Mouse (Mus musculus) midbrain, embryonic 14.5 days (tissue): ENCODE results near the gene 4930558K02Rik. TPM values are rescaled to one million over a fixed set of nuclear protein-coding genes. Genes with fewer than 3 reads are reported as not detected.

ENCODE experiments used
- ATAC-seq: fragments of 200-750 bp; cut with Nextera tagmentation; 2 replicates; pipeline ENCODE4 v1.8.0; 2017; ENCODE audit warnings: moderate number of reproducible peaks, moderate library complexity; ENCODE audit not compliant: low FRiP score, low TSS enrichment
- DNase-seq: peaks from one replicate; pipeline ENCODE4 v3.0.0-alpha.2; 2015
- H3K27ac ChIP-seq: fragments of 300-500 bp; sonication (generic); replicated peaks from 2 replicates; pipeline ENCODE4 v1.5.1; 2014; ENCODE audit warnings: mild to moderate bottlenecking, low read depth, low read length, moderate library complexity
- H3K27me3 ChIP-seq: fragments of 300-500 bp; sonication (generic); 2 replicates; pipeline ENCODE4 v1.6.1; 2014; ENCODE audit warnings: low read length, control low read depth, mixed read lengths; ENCODE audit not compliant: control insufficient read depth, insufficient read depth
- H3K36me3 ChIP-seq: fragments of 300-500 bp; sonication (generic); 2 replicates; pipeline ENCODE4 v1.6.1; 2014; ENCODE audit warnings: low read length, control low read depth; ENCODE audit not compliant: control insufficient read depth, insufficient read depth
- H3K4me1 ChIP-seq: fragments of 300-500 bp; sonication (generic); 2 replicates; pipeline ENCODE4 v1.6.1; 2014; ENCODE audit warnings: mild to moderate bottlenecking, antibody characterized with exemption, low read length, control low read depth; ENCODE audit not compliant: control insufficient read depth, insufficient read depth
- H3K4me2 ChIP-seq: fragments of 300-500 bp; sonication (generic); 2 replicates; pipeline ENCODE4 v1.6.1; 2014; ENCODE audit warnings: mild to moderate bottlenecking, low read length, moderate library complexity
- H3K4me3 ChIP-seq: fragments of 300-500 bp; sonication (generic); replicated peaks from 2 replicates; pipeline ENCODE4 v1.5.1; 2014; ENCODE audit warnings: low read depth, low read length
- H3K9ac ChIP-seq: fragments of 300-500 bp; sonication (generic); replicated peaks from 2 replicates; pipeline ENCODE4 v1.6.1; 2014; ENCODE audit warnings: mild to moderate bottlenecking, low read length, moderate library complexity
- H3K9me3 ChIP-seq: fragments of 300-500 bp; sonication (generic); 2 replicates; pipeline ENCODE4 v1.6.1; 2016; ENCODE audit warnings: low read length, control low read depth, mixed read lengths; ENCODE audit not compliant: control insufficient read depth
- WGBS: fragments of 180-500 bp; shearing (Covaris S2); extraction: QIAGEN DNeasy Blood & Tissue Kit; methylation state at CpG from one replicate; pipeline ENCODE4 v1.1.7; 2014; 5-methylcytosine and 5-hydroxymethylcytosine counted together
- polyA plus RNA-seq: library from polyadenylated mRNA; unstranded; fragments of >200 nt; fragmentation: Nextera tagmentation; extraction: Ambion mirVana; gene quantifications from 2 replicates; pipeline ENCODE4 v1.2.1, GENCODE M21; 2014

Gene 4930558K02Rik
- not detected in 2 replicates for polyA plus RNA-seq

- Histone ChIP-seq H3K27ac (no peak within 1 kb of the TSS), H3K4me1 (no peaks in the 10 kb centered on the region), H3K4me3 (no peak within 1 kb of the TSS), H3K4me2 (no peak within 1 kb of the TSS), H3K9me3 (no peaks in the 10 kb centered on the region), H3K9ac (no peak within 1 kb of the TSS), H3K36me3 (no peaks in the 10 kb centered on the region), H3K27me3 (no peaks in the 10 kb centered on the region)
- DNase-seq, result no peak
- ATAC-seq, result no peak
- WGBS, result 65% methylated on average over 1 of the region's 1 CpGs
Measured at GRCm38 (mm10) chr1:161979536-161979935, at the start of gene 4930558K02Rik. 4930558K02Rik (minus strand) TSS chr1:161979636.

- ATAC-seq, result no peak
- Histone ChIP-seq H3K4me2 (no peak overlapping the region), H3K27me3 (no peaks in the 10 kb centered on the region), H3K4me3 (no peak overlapping the region), H3K4me1 (peaks cover 11% of the 10 kb centered on the region; the same call in 1 of the 2 replicates), H3K36me3 (no peaks in the 10 kb centered on the region), H3K9me3 (no peaks in the 10 kb centered on the region), H3K27ac (no peak overlapping the region), H3K9ac (no peak overlapping the region)
- no peak for DNase-seq
- 51% methylated on average over 8 of the region's 8 CpGs for WGBS
Measured at GRCm38 (mm10) chr1:162023681-162024270, 44.3 kb upstream of the 4930558K02Rik start.

- DNase-seq, result no peak
- no peak overlapping the region for H3K27ac ChIP-seq
- H3K4me3 ChIP-seq, result no peak overlapping the region
- no peak overlapping the region for H3K9ac ChIP-seq
- H3K4me1 ChIP-seq, result peaks cover 11% of the 10 kb centered on the region; the same call in 1 of the 2 replicates
- no peak for ATAC-seq
- WGBS, result 59% methylated on average over 4 of the region's 4 CpGs
- H3K9me3 ChIP-seq, result no peaks in the 10 kb centered on the region
- no peaks in the 10 kb centered on the region for H3K36me3 ChIP-seq
- H3K27me3 ChIP-seq, result no peaks in the 10 kb centered on the region
- no peak overlapping the region for H3K4me2 ChIP-seq
Measured at GRCm38 (mm10) chr1:162020766-162021165, 41.3 kb upstream of the 4930558K02Rik start.

- no peak for DNase-seq
- ATAC-seq, result no peak
Measured at GRCm38 (mm10) chr1:162020303-162020731, 40.9 kb upstream of the 4930558K02Rik start.

GRCm38 (mm10) chr1:162018601-162018977 is 39.2 kb upstream of the 4930558K02Rik start:
- Histone ChIP-seq H3K27ac (no peak overlapping the region), H3K36me3 (no peaks in the 10 kb centered on the region), H3K4me2 (no peak overlapping the region), H3K9me3 (no peaks in the 10 kb centered on the region), H3K9ac (no peak overlapping the region), H3K4me3 (no peak overlapping the region), H3K27me3 (no peaks in the 10 kb centered on the region), H3K4me1 (peaks cover 11% of the 10 kb centered on the region; the same call in 1 of the 2 replicates)
- ATAC-seq (no peak), DNase-seq (no peak)
- 94% methylated on average over 6 of the region's 6 CpGs for WGBS

More at GRCm38 (mm10) chr1:162020303-162020731, 40.9 kb upstream of the 4930558K02Rik start:
- 68% methylated on average over 7 of the region's 7 CpGs for WGBS
- H3K27me3 ChIP-seq, result no peaks in the 10 kb centered on the region
- H3K9me3 ChIP-seq, result no peaks in the 10 kb centered on the region
- no peak overlapping the region for H3K4me3 ChIP-seq
- H3K4me2 ChIP-seq, result no peak overlapping the region
- H3K27ac ChIP-seq, result no peak overlapping the region; the same call in 1 of the 2 replicates
- no peaks in the 10 kb centered on the region for H3K36me3 ChIP-seq
- H3K9ac ChIP-seq, result no peak overlapping the region
- H3K4me1 ChIP-seq, result peaks cover 11% of the 10 kb centered on the region; the same call in 1 of the 2 replicates

- Histone ChIP-seq H3K27ac (no peak overlapping the region), H3K27me3 (no peaks in the 10 kb centered on the region), H3K4me2 (no peak overlapping the region), H3K36me3 (no peaks in the 10 kb centered on the region), H3K4me1 (peaks cover 11% of the 10 kb centered on the region; the same call in 1 of the 2 replicates), H3K4me3 (no peak overlapping the region), H3K9ac (no peak overlapping the region), H3K9me3 (no peaks in the 10 kb centered on the region)
- ATAC-seq (no peak), DNase-seq (no peak)
- 93% methylated on average over 13 of the region's 13 CpGs for WGBS
Measured at GRCm38 (mm10) chr1:162017975-162018600, 38.7 kb upstream of the 4930558K02Rik start.

GRCm38 (mm10) chr1:162016982-162017381 is 37.5 kb upstream of the 4930558K02Rik start:
- ATAC-seq (no peak), DNase-seq (no peak)
- Histone ChIP-seq H3K27ac (no peak overlapping the region), H3K9me3 (no peaks in the 10 kb centered on the region), H3K36me3 (no peaks in the 10 kb centered on the region), H3K27me3 (no peaks in the 10 kb centered on the region), H3K4me1 (peaks cover 11% of the 10 kb centered on the region; the same call in 1 of the 2 replicates), H3K4me3 (no peak overlapping the region), H3K9ac (no peak overlapping the region), H3K4me2 (no peak overlapping the region)
- WGBS, result 68% methylated on average over 7 of the region's 7 CpGs

GRCm38 (mm10) chr1:162015247-162015862 is 35.9 kb upstream of the 4930558K02Rik start:
- DNase-seq, result no peak
- peaks cover 4% of the 10 kb centered on the region; the same call in 1 of the 2 replicates for H3K4me1 ChIP-seq
- ATAC-seq, result no peak
- no peaks in the 10 kb centered on the region for H3K27me3 ChIP-seq
- H3K4me3 ChIP-seq, result no peak overlapping the region
- no peaks in the 10 kb centered on the region for H3K9me3 ChIP-seq
- H3K36me3 ChIP-seq, result peaks cover 8% of the 10 kb centered on the region; the same call in 1 of the 2 replicates
- 76% methylated on average over 8 of the region's 8 CpGs for WGBS
- no peak overlapping the region for H3K27ac ChIP-seq
- H3K4me2 ChIP-seq, result no peak overlapping the region
- no peak overlapping the region for H3K9ac ChIP-seq
